ENCODE assay signal across 11 mouse cellular contexts in the genomic region with DNA sequence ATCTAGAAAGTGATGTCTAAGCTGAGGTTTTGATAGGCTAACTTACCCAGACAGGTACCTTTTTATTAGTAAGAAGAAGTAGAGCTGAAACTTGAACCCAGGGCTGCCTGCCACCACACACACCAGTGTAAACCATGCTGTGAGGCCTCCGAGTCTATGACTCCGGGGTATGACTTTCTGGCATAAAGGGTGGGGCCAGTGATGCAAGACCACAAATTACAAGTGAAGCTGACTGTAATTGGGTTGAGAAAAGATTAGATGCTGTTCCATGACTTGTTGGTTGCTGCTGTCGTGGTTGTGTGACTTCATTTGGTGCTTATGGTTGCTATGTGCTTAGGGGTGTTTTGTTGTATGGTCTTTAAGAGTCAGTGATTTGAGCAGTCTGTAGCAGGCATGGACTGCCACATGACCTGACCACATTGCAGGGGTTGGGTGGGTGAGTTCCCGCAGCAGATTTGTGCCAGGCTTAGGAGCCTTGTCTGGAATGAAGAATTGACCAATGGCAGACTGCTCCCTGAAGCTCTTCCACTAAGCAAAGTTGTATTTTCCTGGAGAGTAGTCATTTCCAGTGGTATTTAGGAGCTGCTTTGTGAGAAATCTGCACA. TPM values are rescaled to one million over a fixed set of nuclear protein-coding genes. Genes with fewer than 3 reads are reported as not detected.
DNase-seq lines count a peak whose midpoint lies in the region; ATAC-seq and TF ChIP-seq lines count a peak whose summit lies in the region.
"Had no signal": no experiment of that assay in that cellular context is flagged by ENCODE, and none has a peak within 500 bp of the region (broad histone marks: within the 10 kb centered on the region; RNA-seq: fewer than 3 reads in every experiment).

No protein-coding gene starts in this region.

- H3K9me3 ChIP-seq in kidney, embryonic 15.5 days (replicated peaks): no peaks in the 10 kb centered on the region
- H3K9me3 ChIP-seq in G1E (replicated peaks): no peaks in the 10 kb centered on the region

- H3ac ChIP-seq in myocyte (ENCODE audit: control insufficient read depth, insufficient read length): no peak overlapping the region

- 72% methylated on average over 4 of the region's 4 CpGs for WGBS in kidney, embryonic 15.5 days
- WGBS in kidney, adult 2 months: 51% methylated on average over 4 of the region's 4 CpGs

- DNase-seq in kidney, adult 2 months: no peak
- no peak for DNase-seq in G1E (ENCODE audit: low spot score)
- no peak for DNase-seq in layer of hippocampus, postnatal 25 days (ENCODE audit: extremely low spot score in 1 of 2, low spot score in 1 of 2)
- DNase-seq in adrenal gland, postnatal 4 days (ENCODE audit: low spot score in 2 of 2): no peak
- DNase-seq: layer of hippocampus, adult 9-11 months; lung, postnatal 4 days had no signal

- H3K79me2 ChIP-seq in myocyte (ENCODE audit: control insufficient read depth, insufficient read depth): peaks cover 74% of the 10 kb centered on the region

- H3K4me2 ChIP-seq in kidney, embryonic 15.5 days: peak overlapping the region; percentile 30; the same call in 1 of the 2 replicates
- peak overlapping the region; percentile 85 for H3K4me2 ChIP-seq in myocyte (ENCODE audit: low read depth)

- H3K27ac ChIP-seq in kidney, embryonic 15.5 days: no peak overlapping the region
- no peak overlapping the region for H3K27ac ChIP-seq in kidney, adult 2 months (ENCODE audit: insufficient read depth, low read depth, low read length)
- H3K27ac ChIP-seq in embryonic fibroblast, embryonic 13.5 days (ENCODE audit: insufficient read depth, low read length): 0 out of 2 replicates have a peak overlapping the region, but pooled peaks have one; percentile 3

- no peak for TF ChIP-seq POLR2A in kidney, adult 2 months (IDR thresholded peaks at IDR 0.05; ENCODE audit: low read depth, low read length)
- TF ChIP-seq POLR2A in embryonic fibroblast, embryonic 13.5 days (IDR thresholded peaks at IDR 0.05; ENCODE audit: low read depth, low read length): no peak
- no peak for TF ChIP-seq POLR2A in myocyte (IDR thresholded peaks at IDR 0.05; ENCODE audit: insufficient read length, low read depth)

- H3K27me3 ChIP-seq in kidney, embryonic 15.5 days: no peaks in the 10 kb centered on the region
- no peaks in the 10 kb centered on the region for H3K27me3 ChIP-seq in kidney, adult 2 months (replicated peaks; ENCODE audit: control insufficient read depth, insufficient read depth, low read length)
- H3K27me3 ChIP-seq in G1E (ENCODE audit: insufficient read depth, low read length) (no peaks in the 10 kb centered on the region), myocyte (ENCODE audit: control insufficient read depth, insufficient read depth, insufficient read length) (no peaks in the 10 kb centered on the region)

- H3K9ac ChIP-seq in kidney, embryonic 15.5 days: 0 out of 2 replicates have a peak overlapping the region, but pooled peaks have one; percentile 16

- H3K4me1 ChIP-seq in kidney, embryonic 15.5 days: peaks cover 39% of the 10 kb centered on the region
- H3K4me1 ChIP-seq in kidney, adult 2 months (ENCODE audit: control insufficient read depth, insufficient read depth, low read length): peaks cover 9% of the 10 kb centered on the region; the same call in 1 of the 2 replicates
- H3K4me1 ChIP-seq in G1E (ENCODE audit: insufficient read depth, low read depth, low read length): peaks cover 66% of the 10 kb centered on the region
- H3K4me1 ChIP-seq in embryonic fibroblast, embryonic 13.5 days (ENCODE audit: control insufficient read depth, insufficient read depth, low read length): peaks cover 23% of the 10 kb centered on the region

- no peak for ATAC-seq in kidney, embryonic 15.5 days (replicated peaks; ENCODE audit: low FRiP score)
- no peak for ATAC-seq in G1E (ENCODE audit: extremely low read depth, insufficient number of reproducible peaks, low FRiP score, poor library complexity, severe bottlenecking)

- peaks cover 13% of the 10 kb centered on the region for H3K36me3 ChIP-seq in kidney, embryonic 15.5 days
- no peaks in the 10 kb centered on the region for H3K36me3 ChIP-seq in kidney, adult 2 months (ENCODE audit: control insufficient read depth, insufficient read depth, low read length)
- H3K36me3 ChIP-seq in G1E (replicated peaks): peaks cover 58% of the 10 kb centered on the region
- no peaks in the 10 kb centered on the region for H3K36me3 ChIP-seq in myocyte (ENCODE audit: control insufficient read depth, insufficient read depth)

- H3K4me3 ChIP-seq in kidney, embryonic 15.5 days (replicated peaks): no peak overlapping the region
- no peak overlapping the region for H3K4me3 ChIP-seq in kidney, adult 2 months (ENCODE audit: insufficient read depth, low read depth, low read length)
- H3K4me3 ChIP-seq in G1E (ENCODE audit: low read depth, low read length) (peak overlapping the region; percentile 34; the same call in 1 of the 2 replicates), myocyte (peak overlapping the region; percentile 65)
- peak overlapping the region; percentile 28 for H3K4me3 ChIP-seq in embryonic fibroblast, embryonic 13.5 days (ENCODE audit: insufficient read depth, low read length)

- TF ChIP-seq CTCF in kidney, adult 2 months (conservative IDR thresholded peaks at IDR 0.05; ENCODE audit: insufficient read depth, insufficient read length, low read depth, low read length): no peak
- no peak for TF ChIP-seq CTCF in G1E (IDR thresholded peaks at IDR 0.05; ENCODE audit: low read depth, low read length)
- no peak for TF ChIP-seq CTCF in embryonic fibroblast, embryonic 13.5 days (IDR thresholded peaks at IDR 0.05; ENCODE audit: borderline replicate concordance, insufficient read depth, low read length)

TF ChIP-seq in myocyte, 11 proteins besides CTCF, POLR2A, EP300 and RAD21 (continues in another document):
- TF ChIP-seq TCF3 (IDR thresholded peaks at IDR 0.05; ENCODE audit: insufficient read length, low read depth) (no peak), POLR2AphosphoS2 (IDR thresholded peaks at IDR 0.05; ENCODE audit: insufficient read length, low read depth) (no peak), CEBPB (IDR thresholded peaks at IDR 0.05; ENCODE audit: insufficient read depth, poor library complexity, severe bottlenecking) (peak; percentile 48; the same call in 1 of the 2 replicates), USF1 (IDR thresholded peaks at IDR 0.05; ENCODE audit: low read depth) (peak; percentile 70), SRF (IDR thresholded peaks at IDR 0.05; ENCODE audit: control insufficient read depth, insufficient read length, low read depth) (no peak), TCF12 (IDR thresholded peaks at IDR 0.05; ENCODE audit: insufficient read depth, poor library complexity, severe bottlenecking) (no peak), MAX (IDR thresholded peaks at IDR 0.05; ENCODE audit: low read depth) (no peak), E2F4 (IDR thresholded peaks at IDR 0.05; ENCODE audit: insufficient read depth) (no peak)

RNA-seq across cellular contexts. Expression of gene Snd1, which starts 7.9 kb away (rescaled TPM):
- 120 and 129 TPM in 2 replicates for polyA plus RNA-seq in kidney, embryonic 15.5 days (2015; fragmentation: Nextera tagmentation; extraction: Ambion mirVana)
- polyA plus RNA-seq in kidney, adult 2 months (2012; rRNA removed): 41.0 and 47.1 TPM in 2 replicates
- total RNA-seq in G1E (2014; fragmentation: Nextera tagmentation) (140 and 153 TPM in 2 replicates), G1E (2017) (97.4 and 108 TPM in 2 replicates)
- polyA plus RNA-seq in G1E (2012) (95.1 and 109 TPM in 2 replicates), myocyte (2012; fragmentation: generic; extraction: Trizol) (190 TPM)
- 138 and 140 TPM in 2 replicates for polyA plus RNA-seq in embryonic fibroblast, embryonic 13.5 days (2011; ENCODE audit: insufficient read length, low read depth, missing spikeins)
- 100 to 1,000 TPM; 113 to 115 TPM for total RNA-seq in layer of hippocampus, postnatal 25 days (2021)
- 100 to 1,000 TPM; 148 to 163 TPM for total RNA-seq in adrenal gland, postnatal 4 days (2021)

RNA-seq across cellular contexts. Expression of gene Pax4, which starts 33.7 kb away (rescaled TPM):
- not detected in 2 replicates for polyA plus RNA-seq in kidney, embryonic 15.5 days (2015; fragmentation: Nextera tagmentation; extraction: Ambion mirVana)
- polyA plus RNA-seq in kidney, adult 2 months (2012; rRNA removed): not detected in 2 replicates
- total RNA-seq in G1E (2014; fragmentation: Nextera tagmentation): not detected in 2 replicates
- not detected in 2 replicates for total RNA-seq in G1E (2017)
- polyA plus RNA-seq in G1E (2012): not detected in 2 replicates
- not detected in 2 replicates for polyA plus RNA-seq in embryonic fibroblast, embryonic 13.5 days (2011; ENCODE audit: insufficient read length, low read depth, missing spikeins)
- not detected for polyA plus RNA-seq in myocyte (2012; fragmentation: generic; extraction: Trizol)
- not detected for total RNA-seq in layer of hippocampus, postnatal 25 days (2021)
- not detected for total RNA-seq in adrenal gland, postnatal 4 days (2021)
- total RNA-seq: neutrophil, adult 5-6 weeks had no signal

RNA-seq across cellular contexts. Expression of gene Gcc1, which starts 54.6 kb away (rescaled TPM):
- 10.7 and 11.3 TPM in 2 replicates for polyA plus RNA-seq in kidney, embryonic 15.5 days (2015; fragmentation: Nextera tagmentation; extraction: Ambion mirVana)
- 5.1 and 6.6 TPM in 2 replicates for polyA plus RNA-seq in kidney, adult 2 months (2012; rRNA removed)
- total RNA-seq in G1E (2014; fragmentation: Nextera tagmentation): 5.2 and 5.7 TPM in 2 replicates
- 11.2 and 11.4 TPM in 2 replicates for total RNA-seq in G1E (2017)
- polyA plus RNA-seq in G1E (2012): 5.5 and 5.9 TPM in 2 replicates
- polyA plus RNA-seq in embryonic fibroblast, embryonic 13.5 days (2011; ENCODE audit: insufficient read length, low read depth, missing spikeins): 15.3 and 15.4 TPM in 2 replicates
- 6.7 TPM for polyA plus RNA-seq in myocyte (2012; fragmentation: generic; extraction: Trizol)
- total RNA-seq in layer of hippocampus, postnatal 25 days (2021): 10 to 100 TPM; 15.4 to 20.6 TPM
- total RNA-seq in adrenal gland, postnatal 4 days (2021): 10 to 100 TPM; 17.3 to 20.6 TPM

RNA-seq across cellular contexts. Expression of gene Fscn3, which starts 55.2 kb away (rescaled TPM):
- 0.08 TPM in 1 of 2 replicates, not detected in the other for polyA plus RNA-seq in kidney, embryonic 15.5 days (2015; fragmentation: Nextera tagmentation; extraction: Ambion mirVana)
- polyA plus RNA-seq in kidney, adult 2 months (2012; rRNA removed): 0.05 and 0.12 TPM in 2 replicates
- total RNA-seq in G1E (2014; fragmentation: Nextera tagmentation): not detected in 2 replicates
- total RNA-seq in G1E (2017): not detected in 2 replicates
- not detected in 2 replicates for polyA plus RNA-seq in G1E (2012)
- polyA plus RNA-seq in embryonic fibroblast, embryonic 13.5 days (2011; ENCODE audit: insufficient read length, low read depth, missing spikeins): not detected in 2 replicates
- not detected for polyA plus RNA-seq in myocyte (2012; fragmentation: generic; extraction: Trizol)
- not detected for total RNA-seq in layer of hippocampus, postnatal 25 days (2021)
- not detected for total RNA-seq in adrenal gland, postnatal 4 days (2021)
- polyA plus RNA-seq: cortical plate, adult 2 months had no signal

RNA-seq across cellular contexts. Expression of gene Arf5, which starts 59.5 kb away (rescaled TPM):
- 319 and 322 TPM in 2 replicates for polyA plus RNA-seq in kidney, embryonic 15.5 days (2015; fragmentation: Nextera tagmentation; extraction: Ambion mirVana)
- polyA plus RNA-seq in kidney, adult 2 months (2012; rRNA removed): 303 and 332 TPM in 2 replicates
- 48.2 and 91.4 TPM in 2 replicates for total RNA-seq in G1E (2014; fragmentation: Nextera tagmentation)
- total RNA-seq in G1E (2017): 20.7 and 32.2 TPM in 2 replicates
- polyA plus RNA-seq in G1E (2012): 306 and 433 TPM in 2 replicates
- polyA plus RNA-seq in embryonic fibroblast, embryonic 13.5 days (2011; ENCODE audit: insufficient read length, low read depth, missing spikeins): 103 and 128 TPM in 2 replicates
- polyA plus RNA-seq in myocyte (2012; fragmentation: generic; extraction: Trizol): 209 TPM
- 100 to 1,000 TPM; 327 to 334 TPM for total RNA-seq in layer of hippocampus, postnatal 25 days (2021)
- total RNA-seq in adrenal gland, postnatal 4 days (2021): 100 to 1,000 TPM; 202 to 211 TPM

Comparison
In these comparisons a context has a peak if more than half of its experiments do, and no peak if none do; other contexts are left out.
1. H3K4me3 ChIP-seq: peak in G1E (single experiment), embryonic fibroblast, embryonic 13.5 days (single experiment) and myocyte (single experiment); none in kidney, embryonic 15.5 days (single experiment) and kidney, adult 2 months (single experiment).